Mouse (Mus musculus) kidney, postnatal 25 days (tissue): ENCODE data around the gene Rcor1.
A peak's percentile ranks its signal among the peaks of the same experiment; 100 is the strongest.
"Not testable (repeated sequence)": the region's sequence is repeated elsewhere in the genome, so short reads cannot be mapped to it uniquely, and the experiment has no call there.

Experiments used
- DNase-seq, 2 experiments: peaks; one replicate each; pipeline ENCODE4 v3.0.0; 2021; ENCODE audit warnings: mixed read lengths in 2 of 2

The Rcor1 gene

GRCm38 (mm10) chr12:111028176-111029167 is 10.7 kb upstream of the Rcor1 start:
- peak in 1 of 2 experiments; percentile 30 for DNase-seq

DNA sequence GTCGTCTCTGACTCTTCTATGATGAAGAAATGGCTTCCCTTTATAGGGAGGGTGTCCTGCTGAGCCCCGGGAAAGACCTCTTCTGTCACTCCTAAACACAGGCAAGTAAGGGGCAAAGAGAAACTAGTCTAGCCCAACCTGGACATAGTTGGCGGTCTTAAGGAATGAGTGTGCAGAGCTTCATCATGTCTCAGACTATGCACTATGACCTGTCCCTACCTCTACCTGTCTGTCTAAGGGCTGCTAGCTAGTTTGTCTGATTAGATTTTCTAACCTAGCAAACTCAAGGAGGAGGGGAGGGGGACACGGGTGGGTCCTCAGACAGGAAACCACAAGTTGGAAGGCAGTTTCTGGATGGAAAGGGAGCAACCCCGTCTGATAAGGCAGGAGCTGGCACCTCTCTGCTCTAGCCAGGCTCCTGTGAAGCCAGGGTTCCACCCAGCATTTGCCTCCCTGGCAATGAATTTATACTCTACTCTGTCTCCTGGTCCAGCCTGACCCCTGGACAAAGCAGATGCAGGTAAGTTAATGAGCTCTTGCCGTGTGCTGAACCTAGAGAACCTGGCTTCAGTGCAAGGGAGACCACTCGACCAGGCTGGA is 9.8 kb upstream of the Rcor1 start:
- DNase-seq, result peak in 1 of 2 experiments; percentile 12

GRCm38 (mm10) chr12:111032839-111033238 is 6.3 kb upstream of the Rcor1 start:
- DNase-seq, result no peak

GRCm38 (mm10) chr12:111035182-111035824 is 3.8 kb upstream of the Rcor1 start:
- peak in 1 of 2 experiments; percentile 21 for DNase-seq

DNA sequence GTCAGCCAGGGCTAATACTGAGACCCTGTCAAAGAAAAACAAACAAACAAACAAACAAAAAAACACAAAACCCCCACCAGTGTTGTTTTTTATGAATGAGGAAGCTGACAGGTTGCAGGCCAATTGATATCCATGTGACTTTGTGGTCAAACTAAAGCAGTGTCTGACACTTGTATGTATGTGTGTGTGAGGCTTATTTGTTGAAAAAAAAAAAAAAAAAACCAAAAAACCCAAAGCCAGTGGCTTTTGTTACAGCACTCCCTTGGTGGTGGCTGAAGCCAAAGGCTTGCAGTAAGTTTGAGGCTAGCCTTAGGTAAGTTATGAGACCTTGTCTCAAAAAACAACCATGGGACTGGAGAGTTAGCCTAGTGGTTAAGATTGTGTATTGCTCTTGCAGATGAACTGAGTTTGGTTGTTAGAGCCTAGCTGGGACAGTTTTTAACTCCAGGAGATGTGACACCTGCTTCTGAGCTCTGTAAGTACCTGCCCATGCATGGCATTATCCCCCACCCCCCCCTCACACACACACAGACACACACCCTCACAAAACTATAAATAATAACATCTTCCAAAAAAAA is 2.9 kb upstream of the Rcor1 start:
- DNase-seq, result no peak

DNA sequence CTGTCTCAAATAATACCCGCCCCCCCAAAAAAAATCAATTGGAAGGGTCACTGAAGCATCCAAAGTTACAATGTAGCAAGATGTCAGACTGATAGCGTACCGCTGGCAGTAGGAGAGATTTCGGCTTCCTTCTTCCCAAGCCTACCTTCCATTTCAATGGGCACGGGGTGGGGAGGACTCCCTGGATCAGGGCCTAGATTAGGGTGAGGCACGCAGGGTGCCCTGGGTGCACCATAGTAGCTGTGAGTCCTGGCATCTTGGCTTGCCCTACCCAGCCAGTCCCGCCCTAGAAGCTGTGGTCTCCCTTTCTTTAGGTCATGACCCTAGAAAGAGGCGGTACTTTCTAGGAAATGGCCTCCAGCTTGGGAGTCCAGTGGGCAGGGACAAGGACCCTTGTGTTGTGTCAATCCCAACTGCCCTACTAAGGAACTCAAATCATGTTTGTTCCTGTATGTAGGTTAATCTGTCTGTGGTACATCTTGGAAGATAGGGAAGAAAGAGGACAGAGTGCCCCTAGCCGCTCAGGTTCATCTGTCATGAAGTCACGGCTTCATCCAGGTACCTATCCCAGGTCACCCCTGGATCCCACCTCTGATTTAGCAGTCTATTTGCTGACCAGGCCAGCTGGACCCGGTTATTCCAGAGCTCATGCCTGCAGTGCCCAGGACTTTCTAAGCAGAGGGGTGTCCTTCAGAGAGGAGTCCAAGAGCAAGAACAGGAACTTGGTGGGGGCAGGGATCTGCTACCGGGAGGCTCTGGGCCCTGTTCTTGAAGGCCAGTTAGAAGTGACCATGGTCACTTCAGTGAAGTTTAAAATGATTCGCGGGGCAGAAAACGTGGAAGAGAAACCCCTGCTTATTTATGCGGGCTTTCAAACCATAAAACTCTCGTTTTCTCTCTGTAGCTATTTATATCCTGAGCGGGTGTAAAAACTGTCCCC is 1.6 kb upstream of the Rcor1 start:
- DNase-seq, result peak; percentile 53 to 81

DNA sequence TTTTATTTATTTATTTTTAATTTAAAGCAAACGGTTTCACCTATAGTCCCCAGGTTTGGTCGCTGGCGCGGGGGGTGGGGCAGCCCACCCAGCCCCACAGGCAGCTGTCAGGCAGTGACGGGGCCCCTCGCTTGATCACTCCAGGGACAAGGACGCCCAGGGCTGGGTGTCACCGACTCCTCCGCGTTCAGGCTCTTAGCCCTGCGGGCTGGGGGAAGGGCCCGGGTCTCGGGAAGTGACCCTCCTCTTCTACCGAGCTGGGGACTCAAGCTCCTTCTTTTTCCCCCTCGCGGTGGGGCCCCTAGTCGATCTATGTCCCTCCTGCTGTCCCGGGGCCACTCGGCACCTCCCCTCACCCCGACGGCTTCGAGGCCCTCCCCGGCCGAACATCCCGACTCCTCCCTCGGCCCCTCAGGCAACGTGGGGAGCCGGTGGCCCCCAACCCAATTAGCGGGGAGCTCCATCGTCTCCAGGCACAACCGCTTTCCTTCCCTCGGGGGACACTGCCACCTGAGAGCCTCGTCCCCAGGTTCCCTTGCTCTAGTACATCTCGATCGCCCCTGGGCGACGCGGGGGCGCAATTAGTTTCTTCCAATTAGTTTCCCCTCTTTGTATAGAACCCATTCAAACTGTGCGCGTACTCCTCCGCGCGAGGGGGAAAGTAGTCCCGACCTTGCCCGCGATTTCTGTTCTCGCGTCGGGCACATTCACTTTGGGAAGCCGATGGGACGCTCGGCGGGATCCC is 748 bp upstream of the Rcor1 start:
- DNase-seq, result peak; percentile 72 to 80

- DNase-seq, result peak; percentile 42 to 70
These were observed 800 bp downstream of the Rcor1 start for GRCm38 (mm10) chr12:111039771-111040530.

DNA sequence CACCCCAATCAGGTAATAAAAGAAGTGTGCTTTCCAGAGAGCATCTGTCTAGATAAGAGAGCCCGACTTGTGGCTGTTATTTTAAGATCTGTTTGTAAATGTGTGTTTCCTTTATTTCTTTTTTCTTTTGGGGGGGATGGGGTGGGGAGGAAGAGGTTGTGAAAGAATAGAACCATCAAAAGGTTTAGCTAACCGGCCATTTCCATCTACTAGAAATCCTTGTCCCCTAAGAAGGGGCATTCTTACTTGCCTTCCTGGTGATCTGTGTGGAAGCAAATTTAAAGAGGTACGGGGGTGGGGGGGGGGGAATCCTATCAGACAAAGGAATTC is 1.3 kb downstream of the Rcor1 start:
- DNase-seq, result no peak

GRCm38 (mm10) chr12:111041196-111041595 is 2.0 kb downstream of the Rcor1 start:
- DNase-seq, result peak in 1 of 2 experiments; percentile 51

GRCm38 (mm10) chr12:111042365-111042764 is 3.2 kb downstream of the Rcor1 start:
- no peak for DNase-seq

- DNase-seq, result no peak
These were observed 5.7 kb downstream of the Rcor1 start for GRCm38 (mm10) chr12:111044880-111045279.

GRCm38 (mm10) chr12:111046866-111047265 is 7.7 kb downstream of the Rcor1 start:
- no peak for DNase-seq

GRCm38 (mm10) chr12:111048201-111048600 is 9.1 kb downstream of the Rcor1 start:
- no peak for DNase-seq

DNA sequence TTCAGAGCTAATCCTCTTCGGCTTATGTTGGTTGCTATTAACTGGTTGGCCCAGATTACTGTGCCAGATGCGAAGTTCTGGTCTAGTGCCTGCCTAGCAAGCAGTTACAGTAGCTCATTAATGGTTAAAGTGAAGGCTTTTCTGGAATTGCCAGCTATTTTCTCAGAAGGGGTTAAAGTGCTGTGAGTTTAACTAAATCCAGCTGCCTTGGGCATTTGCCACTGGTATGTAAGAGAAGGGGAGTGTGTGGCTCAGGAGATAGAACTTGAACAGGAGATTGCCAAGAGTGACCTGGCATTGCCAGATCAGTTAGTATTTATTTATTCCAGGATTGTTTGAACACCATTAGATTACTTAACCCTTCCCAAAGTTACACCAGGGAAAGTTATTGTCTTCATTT is 11.1 kb downstream of the Rcor1 start:
- DNase-seq, result peak; percentile 48 to 51

DNA sequence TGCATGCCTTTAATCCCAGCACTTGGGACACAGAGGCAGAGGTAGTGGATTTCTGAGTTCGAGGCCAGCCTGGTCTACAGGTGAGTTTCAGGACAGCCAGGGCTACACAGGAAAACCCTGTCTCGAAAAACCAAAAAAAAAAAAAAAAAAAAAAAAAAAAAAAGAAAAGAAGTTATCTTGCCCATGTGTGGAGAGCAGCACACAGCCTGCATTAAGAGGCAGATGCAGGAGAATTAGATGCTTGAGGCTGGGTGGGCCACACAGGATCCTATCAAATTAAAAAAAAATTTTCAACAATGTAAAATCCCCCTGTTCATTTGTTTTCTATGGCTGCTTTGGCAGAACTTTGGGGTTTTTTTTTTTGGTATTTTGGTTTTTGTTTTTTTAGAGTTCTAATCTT is 24.2 kb downstream of the Rcor1 start:
- DNase-seq, result no peak

- no peak for DNase-seq
These were observed 25.1 kb downstream of the Rcor1 start for GRCm38 (mm10) chr12:111064220-111064619.

DNA sequence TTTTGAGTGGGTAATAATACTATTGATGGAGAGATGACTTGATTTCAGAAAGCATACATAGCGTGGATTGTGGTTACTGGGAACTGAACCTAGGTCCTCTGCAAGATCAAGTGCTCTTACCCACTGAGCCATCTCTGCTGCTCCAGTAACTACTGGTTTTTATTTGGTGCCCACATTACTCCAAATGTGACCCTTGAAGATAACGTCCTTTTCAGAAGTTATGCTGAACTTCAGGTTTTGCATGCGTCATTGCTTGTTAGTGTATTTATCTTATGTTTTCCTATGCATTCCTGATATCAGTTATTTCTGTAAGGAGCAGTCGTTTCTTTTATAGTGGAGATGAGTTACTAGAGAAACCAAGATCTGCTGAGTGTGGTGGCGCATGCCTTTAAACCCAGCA is 26.2 kb downstream of the Rcor1 start:
- DNase-seq, result no peak

DNA sequence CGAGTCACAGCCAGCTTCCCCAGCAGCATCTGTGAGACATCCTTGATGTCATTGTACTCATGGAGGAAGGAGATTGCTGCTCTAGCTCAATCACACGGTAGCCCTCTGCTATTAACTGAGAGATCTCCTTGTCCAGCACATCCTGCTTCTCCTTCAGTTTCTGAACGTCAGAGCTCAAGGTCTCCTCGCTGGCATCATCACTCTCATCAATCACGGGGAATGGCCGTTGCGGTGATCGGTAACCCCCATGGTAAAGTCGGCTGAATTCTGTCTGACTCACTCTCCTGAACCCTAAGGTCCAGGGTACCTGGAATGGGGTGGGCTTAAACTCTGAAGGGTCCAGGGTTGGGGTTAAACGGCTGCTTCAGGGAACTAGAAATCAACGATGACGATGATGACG is 28.7 kb downstream of the Rcor1 start:
- no peak for DNase-seq

DNA sequence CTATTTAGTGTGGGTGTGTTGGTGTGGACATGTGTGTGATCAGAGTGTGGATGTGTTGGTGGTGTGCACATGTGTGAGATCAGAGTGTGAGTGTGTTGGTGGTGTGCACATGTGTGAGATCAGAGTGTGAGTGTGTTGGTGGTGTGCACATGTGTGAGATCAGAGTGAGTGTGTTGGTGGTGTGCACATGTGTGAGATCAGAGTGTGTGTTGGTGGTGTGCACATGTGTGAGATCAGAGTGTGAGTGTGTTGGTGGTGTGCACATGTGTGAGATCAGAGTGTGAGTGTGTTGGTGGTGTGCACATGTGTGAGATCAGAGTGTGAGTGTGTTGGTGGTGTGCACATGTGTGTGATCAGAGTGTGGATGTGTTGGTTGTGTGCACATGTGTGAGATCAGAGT is 30.1 kb downstream of the Rcor1 start:
- DNase-seq, result not testable (repeated sequence)

DNA sequence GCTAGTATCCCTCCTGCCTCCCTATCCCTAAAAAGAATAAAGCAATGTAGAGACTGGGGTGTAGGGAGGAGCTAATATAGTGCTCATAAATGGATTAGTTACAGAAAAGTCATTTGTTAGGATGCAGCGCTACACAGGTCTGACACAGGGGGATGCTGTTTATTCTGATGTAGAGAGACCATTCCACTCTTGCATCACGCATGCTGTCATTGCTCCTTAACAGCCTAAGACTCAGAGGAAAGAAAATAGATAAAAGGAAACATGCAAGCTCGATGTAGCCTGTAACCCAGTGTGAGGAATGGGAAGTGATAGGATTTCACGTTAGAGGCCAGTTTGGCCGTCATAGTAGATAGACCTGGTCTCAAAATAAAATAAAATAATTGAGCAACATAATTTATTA is 31.9 kb downstream of the Rcor1 start:
- no peak for DNase-seq
